Mouse (Mus musculus) thymus, adult 2 months (tissue): Measurements from ENCODE around the gene Cep164.
"Not testable (repeated sequence)": the region's sequence is repeated elsewhere in the genome, so short reads cannot be mapped to it uniquely, and the experiment has no call there.

Source experiments
- CTCF ChIP-seq: fragments of 200-500 bp; IDR thresholded peaks from 2 replicates; pipeline ENCODE4 v1.5.1; 2012; ENCODE audit warnings: mild to moderate bottlenecking, control low read depth, low read length, moderate library complexity, borderline replicate concordance; ENCODE audit not compliant: control insufficient read depth, poor library complexity, insufficient read depth; ENCODE audit errors: extremely low read depth
- POLR2A ChIP-seq: fragments of 200-500 bp; IDR thresholded peaks from 2 replicates; pipeline ENCODE4 v1.6.1; 2012; ENCODE audit warnings: mild to moderate bottlenecking, low read length, control low read depth, moderate library complexity; ENCODE audit not compliant: control insufficient read depth, poor library complexity, insufficient read depth; ENCODE audit errors: extremely low read depth

GRCm38 (mm10) chr9:45846176-45846575, 17.7 kb upstream of the Cep164 start:
- not testable (repeated sequence) for TF ChIP-seq CTCF, POLR2A
